Mouse (Mus musculus): ENCODE results near the gene Arhgap32.

DNA sequence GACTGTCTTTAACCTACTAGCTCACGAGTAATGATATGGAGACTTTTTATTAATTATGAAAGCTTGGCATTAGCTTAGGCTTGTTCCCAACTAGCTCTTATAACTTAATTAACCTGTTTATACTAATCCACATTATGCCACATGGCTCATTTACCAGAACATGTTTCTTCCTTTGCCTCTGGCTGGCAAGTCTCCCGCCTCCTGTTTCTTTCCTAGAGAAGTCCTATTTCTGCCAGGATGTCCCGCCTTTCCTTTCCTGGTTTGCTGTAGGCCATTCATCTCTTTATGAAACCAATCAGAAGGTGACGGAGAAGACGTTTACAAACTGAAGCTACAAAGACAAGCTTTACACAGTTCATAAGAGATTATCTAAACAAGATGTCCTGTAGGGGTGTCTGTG, 23.7 kb downstream of the Arhgap32 start:
- no peak for TF ChIP-seq POLR2A (IDR thresholded peaks at IDR 0.05; ENCODE audit: borderline replicate concordance, control insufficient read depth, low read depth, low read length)
- no peak for TF ChIP-seq CTCF (IDR thresholded peaks at IDR 0.05; ENCODE audit: control insufficient read depth, insufficient read depth, low read length)

Measured in bone marrow, adult 2 months (tissue).